Mouse (Mus musculus): ENCODE results near the gene Plac1. TPM values are rescaled to one million over a fixed set of nuclear protein-coding genes. Genes with fewer than 3 reads are reported as not detected.

Plac1 gene
- polyA plus RNA-seq, 1 experiment from 2014 or later: 2.8 TPM

DNA sequence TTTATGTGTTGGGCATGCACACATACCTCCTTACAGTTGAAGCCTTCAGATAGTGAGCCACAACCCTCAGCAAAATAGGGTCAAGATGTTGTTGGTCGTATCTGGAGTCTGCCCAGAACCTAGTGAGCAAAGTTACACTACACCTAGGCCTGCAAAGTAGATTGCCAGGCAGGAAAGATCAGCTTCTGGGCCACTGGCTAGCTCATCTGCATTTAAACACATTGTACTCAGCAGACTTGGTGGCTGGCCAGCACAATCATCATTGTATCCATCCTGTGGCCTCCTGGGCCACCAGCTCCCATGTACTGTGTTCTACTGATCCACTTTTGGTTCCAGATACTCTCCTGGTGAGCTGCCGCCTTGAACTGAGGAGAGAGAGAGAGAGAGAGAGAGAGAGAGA lies 102.8 kb downstream of the Plac1 start:
- H3K9ac ChIP-seq (ENCODE audit: low read length): no peak overlapping the region
- 63% methylated on average over 1 of the region's 2 CpGs for WGBS
- no peaks in the 10 kb centered on the region for H3K36me3 ChIP-seq (ENCODE audit: control insufficient read depth, insufficient read depth, low read length)
- no peak overlapping the region for H3K27ac ChIP-seq (ENCODE audit: low read depth, low read length)
- ATAC-seq (replicated peaks; ENCODE audit: low FRiP score) (no peak), DNase-seq (ENCODE audit: low spot score) (no peak)
- H3K4me1 ChIP-seq (replicated peaks; ENCODE audit: control insufficient read depth, insufficient read depth, low read length): no peaks in the 10 kb centered on the region
- H3K27me3 ChIP-seq (ENCODE audit: control insufficient read depth, insufficient read depth, low read length): no peaks in the 10 kb centered on the region
- H3K4me2 ChIP-seq (ENCODE audit: low read depth, low read length, severe bottlenecking): no peak overlapping the region
- H3K9me3 ChIP-seq (ENCODE audit: control insufficient read depth, low read length): no peaks in the 10 kb centered on the region
- H3K4me3 ChIP-seq (ENCODE audit: low read depth, low read length): no peak overlapping the region

DNA sequence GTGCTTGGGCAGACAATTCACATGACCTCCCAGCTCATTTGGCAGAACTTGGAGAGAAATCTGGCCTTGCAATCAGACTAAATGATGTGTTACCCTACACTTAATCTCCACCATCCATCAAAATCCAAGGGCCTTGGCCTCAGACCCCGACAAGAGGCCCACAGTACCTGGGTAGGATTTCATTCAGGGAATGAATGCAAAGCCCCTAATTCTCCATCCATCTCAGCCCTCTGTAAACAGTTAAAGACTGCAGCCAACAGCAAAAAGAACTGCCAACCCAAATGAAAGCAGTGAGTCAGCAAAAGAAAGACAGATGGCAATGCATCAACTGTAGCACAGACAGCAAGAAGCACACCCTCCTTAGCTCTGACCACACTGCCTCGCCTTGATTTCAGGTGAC lies 110.4 kb downstream of the Plac1 start:
- no peak overlapping the region for H3K4me3 ChIP-seq (ENCODE audit: low read depth, low read length)
- H3K4me1 ChIP-seq (replicated peaks; ENCODE audit: control insufficient read depth, insufficient read depth, low read length): no peaks in the 10 kb centered on the region
- no peaks in the 10 kb centered on the region for H3K9me3 ChIP-seq (ENCODE audit: control insufficient read depth, low read length)
- DNase-seq (ENCODE audit: low spot score) (no peak), ATAC-seq (replicated peaks; ENCODE audit: low FRiP score) (no peak)
- H3K4me2 ChIP-seq (ENCODE audit: low read depth, low read length, severe bottlenecking): no peak overlapping the region
- 70% methylated on average over 2 of the region's 2 CpGs for WGBS
- H3K27me3 ChIP-seq (ENCODE audit: control insufficient read depth, insufficient read depth, low read length): no peaks in the 10 kb centered on the region
- no peaks in the 10 kb centered on the region for H3K36me3 ChIP-seq (ENCODE audit: control insufficient read depth, insufficient read depth, low read length)
- no peak overlapping the region for H3K27ac ChIP-seq (ENCODE audit: low read depth, low read length)
- H3K9ac ChIP-seq (ENCODE audit: low read length): no peak overlapping the region

DNA sequence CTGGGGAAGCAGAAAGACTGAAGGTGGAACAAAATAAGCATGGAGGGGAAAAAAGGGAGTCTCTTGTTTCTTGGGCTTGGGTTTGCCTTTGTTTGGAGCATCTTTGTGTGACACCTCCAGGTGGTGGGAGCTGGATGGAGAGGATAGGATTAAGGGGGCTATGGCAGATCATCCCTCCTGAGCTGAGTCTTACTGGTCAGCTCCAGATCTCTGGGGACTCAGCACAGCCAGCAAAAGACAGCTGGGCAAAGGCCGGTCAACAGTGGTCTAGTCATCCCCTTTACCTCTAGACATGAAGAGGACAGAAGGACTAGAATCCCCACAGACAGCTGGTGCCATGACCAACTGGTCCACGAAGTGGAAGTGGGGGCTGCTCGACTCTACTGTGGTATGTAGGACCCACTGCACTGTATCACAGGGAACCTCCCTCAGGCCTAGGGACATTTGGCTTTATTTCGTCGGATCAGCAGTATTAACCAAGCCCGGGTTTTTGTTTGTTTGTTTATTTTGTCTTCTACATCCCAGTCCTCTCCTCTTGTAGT lies 113.3 kb downstream of the Plac1 start:
- DNase-seq (ENCODE audit: low spot score): no peak

DNA sequence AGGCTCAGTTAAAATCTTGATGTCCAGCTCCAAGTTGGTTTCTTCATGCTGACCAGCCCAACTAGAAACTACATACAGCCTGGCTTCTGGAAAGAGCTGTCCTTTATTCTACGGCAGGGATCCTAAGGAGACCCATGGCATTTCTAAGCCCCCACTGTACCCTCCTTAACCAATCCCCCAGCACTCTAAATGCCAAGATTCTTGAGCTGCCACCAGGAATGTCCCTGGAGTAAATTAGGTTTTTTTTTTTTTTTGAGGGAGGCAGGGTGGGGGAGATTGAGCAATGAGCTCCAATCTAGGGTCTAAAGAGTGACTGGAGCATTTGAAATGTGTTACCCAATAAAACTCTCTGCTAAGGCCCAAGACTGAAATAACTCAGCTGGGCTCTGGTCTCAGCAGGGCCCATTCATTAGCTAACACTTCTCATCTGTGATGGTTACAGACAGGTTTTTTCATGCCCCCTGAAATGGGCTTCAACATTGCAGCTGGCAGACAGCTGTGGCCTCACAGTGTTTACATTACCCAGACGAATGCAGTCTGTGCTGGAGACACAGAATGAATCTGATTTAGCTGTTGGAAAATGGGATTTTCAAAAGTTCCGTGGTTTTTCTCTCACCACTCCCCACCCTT lies 114.0 kb downstream of the Plac1 start:
- DNase-seq (ENCODE audit: low spot score): no peak
- Histone ChIP-seq H3K4me2 (ENCODE audit: low read depth, low read length, severe bottlenecking) (no peak overlapping the region), H3K4me3 (ENCODE audit: low read depth, low read length) (no peak overlapping the region), H3K9me3 (ENCODE audit: control insufficient read depth, low read length) (no peaks in the 10 kb centered on the region), H3K9ac (ENCODE audit: low read length) (no peak overlapping the region), H3K4me1 (replicated peaks; ENCODE audit: control insufficient read depth, insufficient read depth, low read length) (no peaks in the 10 kb centered on the region), H3K27me3 (ENCODE audit: control insufficient read depth, insufficient read depth, low read length) (no peaks in the 10 kb centered on the region), H3K27ac (ENCODE audit: low read depth, low read length) (no peak overlapping the region), H3K36me3 (ENCODE audit: control insufficient read depth, insufficient read depth, low read length) (no peaks in the 10 kb centered on the region)
- ATAC-seq (replicated peaks; ENCODE audit: low FRiP score): no peak
- WGBS: 43% methylated on average over 3 of the region's 3 CpGs

More for the DNA sequence above, 113.3 kb downstream of the Plac1 start:
- no peak overlapping the region for H3K27ac ChIP-seq (ENCODE audit: low read depth, low read length)
- H3K9me3 ChIP-seq (ENCODE audit: control insufficient read depth, low read length): no peaks in the 10 kb centered on the region
- H3K4me2 ChIP-seq (ENCODE audit: low read depth, low read length, severe bottlenecking): no peak overlapping the region
- H3K4me1 ChIP-seq (replicated peaks; ENCODE audit: control insufficient read depth, insufficient read depth, low read length): no peaks in the 10 kb centered on the region
- WGBS: 79% methylated on average over 6 of the region's 6 CpGs
- no peaks in the 10 kb centered on the region for H3K27me3 ChIP-seq (ENCODE audit: control insufficient read depth, insufficient read depth, low read length)
- H3K9ac ChIP-seq (ENCODE audit: low read length): no peak overlapping the region
- no peak overlapping the region for H3K4me3 ChIP-seq (ENCODE audit: low read depth, low read length)
- H3K36me3 ChIP-seq (ENCODE audit: control insufficient read depth, insufficient read depth, low read length): no peaks in the 10 kb centered on the region
- ATAC-seq (replicated peaks; ENCODE audit: low FRiP score): no peak

DNA sequence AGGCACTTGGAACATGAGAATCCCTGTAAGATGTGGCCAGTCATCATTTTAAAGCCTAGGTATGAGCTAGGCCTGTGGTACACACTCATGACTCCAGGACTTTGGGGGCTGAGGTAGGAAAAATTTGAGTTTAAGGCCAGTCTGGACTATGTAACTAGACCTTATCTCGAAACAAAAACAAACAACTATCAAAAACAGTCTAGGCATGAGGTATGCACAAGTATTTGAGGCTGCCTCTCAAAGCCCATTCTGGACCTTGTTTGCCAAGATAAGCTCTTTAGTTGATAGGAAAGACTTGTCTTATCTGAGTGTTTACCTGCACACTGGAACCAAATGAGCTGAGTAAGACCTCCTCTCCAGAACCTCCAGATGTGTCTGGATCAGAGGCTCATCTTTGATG lies 116.3 kb downstream of the Plac1 start:
- WGBS: 67% methylated on average over 1 of the region's 1 CpGs
- Histone ChIP-seq H3K27me3 (ENCODE audit: control insufficient read depth, insufficient read depth, low read length) (no peaks in the 10 kb centered on the region), H3K4me3 (ENCODE audit: low read depth, low read length) (no peak overlapping the region), H3K27ac (ENCODE audit: low read depth, low read length) (no peak overlapping the region), H3K4me2 (ENCODE audit: low read depth, low read length, severe bottlenecking) (no peak overlapping the region), H3K36me3 (ENCODE audit: control insufficient read depth, insufficient read depth, low read length) (no peaks in the 10 kb centered on the region), H3K4me1 (replicated peaks; ENCODE audit: control insufficient read depth, insufficient read depth, low read length) (no peaks in the 10 kb centered on the region), H3K9ac (ENCODE audit: low read length) (no peak overlapping the region), H3K9me3 (ENCODE audit: control insufficient read depth, low read length) (no peaks in the 10 kb centered on the region)
- ATAC-seq (replicated peaks; ENCODE audit: low FRiP score) (no peak), DNase-seq (ENCODE audit: low spot score) (no peak)

DNA sequence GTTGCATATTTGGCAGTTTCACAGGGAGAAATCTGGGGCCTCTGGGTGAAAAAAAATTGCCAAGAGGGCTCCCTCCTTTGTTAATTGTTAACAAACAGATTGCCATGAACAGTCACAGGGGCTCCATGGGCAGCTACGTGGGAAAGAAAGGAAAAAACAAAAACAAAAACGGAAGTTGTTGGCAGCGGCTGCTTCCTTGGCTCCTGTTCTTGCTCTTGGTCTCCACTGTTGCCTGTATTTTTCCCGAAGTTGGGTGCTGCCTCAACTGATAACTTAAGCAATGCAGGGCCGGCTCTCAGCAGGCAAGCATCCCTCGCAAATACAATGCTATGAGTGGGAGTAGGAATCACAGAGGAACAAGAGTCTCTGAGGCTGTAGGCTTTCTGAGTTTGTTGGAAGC lies 121.3 kb downstream of the Plac1 start:
- WGBS: 78% methylated on average over 6 of the region's 6 CpGs
- H3K9me3 ChIP-seq (ENCODE audit: control insufficient read depth, low read length): no peaks in the 10 kb centered on the region
- H3K27me3 ChIP-seq (ENCODE audit: control insufficient read depth, insufficient read depth, low read length): no peaks in the 10 kb centered on the region
- no peak overlapping the region for H3K4me3 ChIP-seq (ENCODE audit: low read depth, low read length)
- no peaks in the 10 kb centered on the region for H3K36me3 ChIP-seq (ENCODE audit: control insufficient read depth, insufficient read depth, low read length)
- H3K27ac ChIP-seq (ENCODE audit: low read depth, low read length): no peak overlapping the region
- DNase-seq (ENCODE audit: low spot score) (no peak), ATAC-seq (replicated peaks; ENCODE audit: low FRiP score) (no peak)
- H3K4me1 ChIP-seq (replicated peaks; ENCODE audit: control insufficient read depth, insufficient read depth, low read length): no peaks in the 10 kb centered on the region
- H3K9ac ChIP-seq (ENCODE audit: low read length): no peak overlapping the region
- H3K4me2 ChIP-seq (ENCODE audit: low read depth, low read length, severe bottlenecking): no peak overlapping the region

DNA sequence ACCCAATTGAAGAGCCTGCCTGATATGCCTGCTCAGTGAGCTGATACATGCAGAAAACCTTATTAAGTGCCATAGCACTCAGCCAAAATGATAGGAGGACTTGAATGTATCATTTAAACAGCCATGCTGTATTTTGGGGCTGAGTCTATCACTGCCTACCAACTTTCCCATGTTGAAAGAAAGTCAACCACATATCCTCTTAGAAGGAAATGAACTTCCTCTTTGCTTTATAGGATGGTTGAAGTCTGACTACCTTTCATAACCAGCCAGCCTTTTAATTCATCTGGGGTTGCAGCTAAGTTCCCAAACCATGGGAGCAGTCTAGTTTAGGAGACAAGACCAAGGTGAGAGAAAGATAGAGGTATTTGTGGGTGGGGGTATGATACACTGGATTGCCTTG lies 121.9 kb downstream of the Plac1 start:
- Histone ChIP-seq H3K9ac (ENCODE audit: low read length) (no peak overlapping the region), H3K9me3 (ENCODE audit: control insufficient read depth, low read length) (no peaks in the 10 kb centered on the region), H3K4me2 (ENCODE audit: low read depth, low read length, severe bottlenecking) (no peak overlapping the region), H3K27me3 (ENCODE audit: control insufficient read depth, insufficient read depth, low read length) (no peaks in the 10 kb centered on the region), H3K4me1 (replicated peaks; ENCODE audit: control insufficient read depth, insufficient read depth, low read length) (no peaks in the 10 kb centered on the region), H3K27ac (ENCODE audit: low read depth, low read length) (no peak overlapping the region), H3K4me3 (ENCODE audit: low read depth, low read length) (no peak overlapping the region), H3K36me3 (ENCODE audit: control insufficient read depth, insufficient read depth, low read length) (no peaks in the 10 kb centered on the region)
- ATAC-seq (replicated peaks; ENCODE audit: low FRiP score) (no peak), DNase-seq (ENCODE audit: low spot score) (no peak)

DNA sequence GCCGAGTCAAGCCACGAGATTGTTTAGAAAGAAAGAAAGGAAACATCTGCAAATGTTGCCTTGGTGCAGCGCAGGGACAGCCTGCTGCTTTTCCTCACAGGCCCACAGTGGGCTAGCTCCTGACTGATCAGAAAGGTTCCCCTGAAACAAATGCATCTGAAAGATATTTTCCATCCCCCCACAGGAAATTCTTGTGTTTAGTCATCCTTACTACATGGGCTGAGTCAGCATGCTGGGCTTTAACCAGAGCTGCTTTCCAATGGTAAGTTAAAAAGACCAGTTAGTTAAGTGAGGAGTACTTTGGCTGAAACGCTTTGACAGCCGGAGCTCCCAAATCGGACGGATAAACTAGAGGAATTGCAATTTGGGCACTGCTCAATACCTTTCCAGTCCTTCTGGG lies 124.9 kb downstream of the Plac1 start:
- Histone ChIP-seq H3K36me3 (ENCODE audit: control insufficient read depth, insufficient read depth, low read length) (no peaks in the 10 kb centered on the region), H3K9ac (ENCODE audit: low read length) (no peak overlapping the region), H3K4me3 (ENCODE audit: low read depth, low read length) (no peak overlapping the region), H3K9me3 (ENCODE audit: control insufficient read depth, low read length) (no peaks in the 10 kb centered on the region), H3K4me2 (ENCODE audit: low read depth, low read length, severe bottlenecking) (no peak overlapping the region), H3K4me1 (replicated peaks; ENCODE audit: control insufficient read depth, insufficient read depth, low read length) (no peaks in the 10 kb centered on the region), H3K27me3 (ENCODE audit: control insufficient read depth, insufficient read depth, low read length) (no peaks in the 10 kb centered on the region), H3K27ac (ENCODE audit: low read depth, low read length) (no peak overlapping the region)
- DNase-seq (ENCODE audit: low spot score): no peak
- ATAC-seq (replicated peaks; ENCODE audit: low FRiP score): no peak
- 66% methylated on average over 7 of the region's 7 CpGs for WGBS

DNA sequence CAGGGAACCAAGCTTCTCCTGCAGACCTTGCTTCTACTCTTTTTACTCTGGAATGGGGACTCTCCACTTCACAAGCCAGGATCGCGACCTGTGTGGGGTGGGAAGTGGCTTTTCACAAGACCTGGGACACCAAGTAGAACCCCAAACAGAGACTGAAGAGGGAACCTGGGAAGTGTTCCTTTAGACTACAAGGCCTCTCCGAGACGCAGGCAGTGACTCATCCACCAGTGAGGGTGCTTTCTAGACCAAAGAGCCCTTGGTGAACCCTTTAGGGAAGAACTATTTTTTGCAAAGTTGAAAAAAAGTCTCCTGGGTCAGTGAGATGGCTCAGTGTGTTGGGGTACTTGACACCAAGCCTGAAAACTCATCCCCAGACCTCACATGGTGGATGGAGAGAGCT lies 129.8 kb downstream of the Plac1 start:
- Histone ChIP-seq H3K9me3 (ENCODE audit: control insufficient read depth, low read length) (no peaks in the 10 kb centered on the region), H3K9ac (ENCODE audit: low read length) (no peak overlapping the region), H3K27me3 (ENCODE audit: control insufficient read depth, insufficient read depth, low read length) (no peaks in the 10 kb centered on the region), H3K4me2 (ENCODE audit: low read depth, low read length, severe bottlenecking) (no peak overlapping the region), H3K4me1 (replicated peaks; ENCODE audit: control insufficient read depth, insufficient read depth, low read length) (no peaks in the 10 kb centered on the region), H3K27ac (ENCODE audit: low read depth, low read length) (no peak overlapping the region), H3K4me3 (ENCODE audit: low read depth, low read length) (no peak overlapping the region), H3K36me3 (ENCODE audit: control insufficient read depth, insufficient read depth, low read length) (no peaks in the 10 kb centered on the region)
- ATAC-seq (replicated peaks; ENCODE audit: low FRiP score): no peak
- no peak for DNase-seq (ENCODE audit: low spot score)
- 95% methylated on average over 4 of the region's 4 CpGs for WGBS

All from forebrain, embryonic 11.5 days (tissue).